Mouse (Mus musculus) liver, postnatal 0 days (tissue): ENCODE data around the gene Lipe. TPM values are rescaled to one million over a fixed set of nuclear protein-coding genes. Genes with fewer than 3 reads are reported as not detected.

ENCODE experiments used
- ATAC-seq: fragments of 200-750 bp; cut with Nextera tagmentation; 2 replicates; pipeline ENCODE4 v1.8.0; 2017; ENCODE audit warnings: mild to moderate bottlenecking, moderate library complexity
- DNase-seq: peaks from one replicate; pipeline ENCODE4 v3.0.0-alpha.2; 2016
- H3K27ac ChIP-seq: fragments of 300-500 bp; sonication (generic); 2 replicates; pipeline ENCODE4 v1.5.1; 2014; ENCODE audit warnings: antibody characterized with exemption, moderate library complexity, mild to moderate bottlenecking, low read depth
- H3K27me3 ChIP-seq: fragments of 300-500 bp; sonication (generic); 2 replicates; pipeline ENCODE4 v1.6.1; 2014; ENCODE audit warnings: low read length, control low read depth, mixed read lengths; ENCODE audit not compliant: insufficient read depth
- H3K36me3 ChIP-seq: fragments of 300-500 bp; sonication (generic); replicated peaks from 2 replicates; pipeline ENCODE4 v1.6.1; 2014; ENCODE audit warnings: mild to moderate bottlenecking, control low read depth, low read length, moderate library complexity, mixed read lengths; ENCODE audit not compliant: insufficient read depth
- H3K4me1 ChIP-seq: fragments of 300-500 bp; sonication (generic); 2 replicates; pipeline ENCODE4 v1.6.1; 2014; ENCODE audit warnings: antibody characterized with exemption, mild to moderate bottlenecking, control low read depth; ENCODE audit not compliant: insufficient read depth
- H3K4me2 ChIP-seq: fragments of 300-500 bp; sonication (generic); 2 replicates; pipeline ENCODE4 v1.6.1; 2014; ENCODE audit warnings: low read depth, mild to moderate bottlenecking, low read length, moderate library complexity, mixed read lengths
- H3K4me3 ChIP-seq: fragments of 300-500 bp; sonication (generic); 2 replicates; pipeline ENCODE4 v1.5.1; 2014; ENCODE audit warnings: low read depth, low read length
- H3K9ac ChIP-seq: fragments of 300-500 bp; sonication (generic); replicated peaks from 2 replicates; pipeline ENCODE4 v1.6.1; 2014; ENCODE audit warnings: mild to moderate bottlenecking, moderate library complexity
- H3K9me3 ChIP-seq: fragments of 300-500 bp; sonication (generic); 2 replicates; pipeline ENCODE4 v1.6.1; 2016; ENCODE audit warnings: mild to moderate bottlenecking, control low read depth, low read length, mixed read lengths
- CTCF ChIP-seq: sonication (generic); IDR thresholded peaks from 2 replicates; pipeline ENCODE4 v1.5.1; 2016; ENCODE audit warnings: antibody characterized with exemption, low read depth
- EP300 ChIP-seq: IDR thresholded peaks from 2 replicates; pipeline ENCODE4 v1.6.1; 2016; ENCODE audit warnings: antibody characterized with exemption, low read depth, mild to moderate bottlenecking
- WGBS: fragments of 180-500 bp; shearing (Covaris S2); extraction: QIAGEN DNeasy Blood & Tissue Kit; methylation state at CpG from one replicate; pipeline ENCODE4 v1.1.7; 2014; ENCODE audit not compliant: insufficient replicate concordance; 5-methylcytosine and 5-hydroxymethylcytosine counted together
- polyA plus RNA-seq: library from polyadenylated mRNA; unstranded; fragments of >200 nt; fragmentation: Nextera tagmentation; extraction: Ambion mirVana; gene quantifications from 2 replicates; pipeline ENCODE4 v1.2.1, GENCODE M21; 2015

Gene Lipe
- polyA plus RNA-seq, 1 experiment from 2014 or later = 5.5 TPM

DNA sequence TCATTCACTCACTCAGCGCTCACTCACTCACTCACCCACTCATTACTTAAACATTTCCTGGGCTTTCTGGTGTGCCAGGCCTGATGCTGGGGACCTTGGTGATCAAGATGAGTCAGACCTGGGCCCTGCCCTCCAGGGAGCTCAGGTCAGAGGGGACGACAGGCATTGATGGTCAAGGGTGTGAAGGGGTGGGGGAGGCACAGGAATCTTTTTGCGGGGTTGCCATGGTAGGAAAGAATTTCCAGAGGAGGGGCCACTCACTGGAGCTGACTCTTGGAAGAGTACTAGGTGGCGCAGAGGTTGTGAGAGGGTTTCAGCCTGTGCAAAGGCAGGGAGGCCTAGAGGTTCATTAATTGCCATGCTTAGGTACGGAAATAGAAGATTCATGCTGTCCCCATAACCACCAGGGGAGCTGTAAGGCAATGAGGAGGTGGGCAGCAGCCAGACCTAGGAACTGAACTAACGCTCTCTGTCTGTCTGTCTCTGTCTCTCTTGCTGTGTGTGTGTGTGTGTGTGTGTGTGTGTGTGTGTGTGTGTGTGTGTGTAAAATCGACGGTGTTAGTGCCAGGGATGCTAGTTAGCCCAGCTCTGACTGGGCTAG, 21.3 kb downstream of the Lipe start:
- WGBS = 62% methylated on average over 8 of the region's 8 CpGs
- Histone ChIP-seq H3K9me3 (no peaks in the 10 kb centered on the region), H3K36me3 (peaks cover 15% of the 10 kb centered on the region), H3K4me2 (peak overlapping the region; percentile 57; the same call in 1 of the 2 replicates), H3K9ac (no peak overlapping the region), H3K27me3 (no peaks in the 10 kb centered on the region), H3K27ac (no peak overlapping the region), H3K4me1 (peaks cover 15% of the 10 kb centered on the region), H3K4me3 (no peak overlapping the region; the same call in 1 of the 2 replicates)
- ATAC-seq (no peak), DNase-seq (no peak)
- TF ChIP-seq CTCF = peak; percentile 37
- TF ChIP-seq EP300 = no peak

DNA sequence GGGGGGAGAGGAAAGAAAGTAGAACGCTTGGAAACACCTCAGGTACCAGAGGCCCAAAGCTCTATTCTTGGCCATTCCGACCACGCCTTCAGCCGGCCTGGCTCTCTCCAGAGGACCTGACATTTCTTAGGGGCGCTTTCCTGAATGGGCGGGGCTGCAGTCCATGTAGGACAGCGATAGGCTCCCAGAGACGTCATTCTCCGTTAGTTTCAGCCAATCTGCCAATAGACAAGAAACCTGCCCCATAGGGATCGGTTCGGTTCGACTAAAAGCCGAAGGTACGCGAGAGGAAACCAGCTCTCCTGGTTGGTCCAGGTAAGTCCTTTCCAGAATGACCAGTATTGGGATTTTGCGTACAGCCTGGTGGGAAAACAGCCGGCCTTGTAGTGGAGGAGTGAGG, 22.0 kb downstream of the Lipe start:
- no peak overlapping the region for H3K27ac ChIP-seq
- peaks cover 10% of the 10 kb centered on the region for H3K36me3 ChIP-seq
- H3K9me3 ChIP-seq = no peaks in the 10 kb centered on the region
- TF ChIP-seq CTCF = no peak
- peak overlapping the region; percentile 57 for H3K4me2 ChIP-seq
- peak; percentile 73 for DNase-seq
- H3K4me1 ChIP-seq = peaks cover 15% of the 10 kb centered on the region
- peak; percentile 47 for ATAC-seq
- no peaks in the 10 kb centered on the region for H3K27me3 ChIP-seq
- WGBS = 11% methylated on average over 17 of the region's 17 CpGs
- H3K9ac ChIP-seq = no peak overlapping the region
- no peak overlapping the region; the same call in 1 of the 2 replicates for H3K4me3 ChIP-seq

DNA sequence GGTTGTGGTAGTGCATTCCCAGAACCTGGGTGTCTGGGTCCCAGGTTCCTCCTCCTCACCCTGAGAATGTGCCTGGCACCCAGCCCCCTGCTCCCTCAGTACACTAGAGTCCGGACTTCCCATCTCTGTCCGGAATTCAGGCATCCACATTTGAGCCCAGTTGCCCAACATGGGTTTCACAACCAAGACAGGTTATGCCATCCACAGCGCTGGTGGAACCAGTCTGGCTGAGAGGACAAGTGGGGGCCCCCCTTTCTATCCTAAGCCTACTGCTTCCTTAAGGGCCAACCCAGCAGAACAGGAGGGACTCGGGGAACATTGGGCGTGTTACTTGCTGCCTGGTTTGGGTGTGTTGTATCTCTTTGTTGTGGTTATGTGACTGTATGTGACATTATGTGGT, 26.1 kb downstream of the Lipe start:
- Histone ChIP-seq H3K4me3 (no peak overlapping the region), H3K27ac (no peak overlapping the region), H3K9me3 (no peaks in the 10 kb centered on the region), H3K27me3 (peaks cover 27% of the 10 kb centered on the region), H3K36me3 (no peaks in the 10 kb centered on the region), H3K9ac (no peak overlapping the region), H3K4me2 (no peak overlapping the region), H3K4me1 (peaks cover 3% of the 10 kb centered on the region; the same call in 1 of the 2 replicates)
- TF ChIP-seq EP300 (no peak), CTCF (no peak)
- DNase-seq = peak; percentile 61
- ATAC-seq = peak; percentile 28; the same call in 1 of the 2 replicates
- 60% methylated on average over 5 of the region's 5 CpGs for WGBS

DNA sequence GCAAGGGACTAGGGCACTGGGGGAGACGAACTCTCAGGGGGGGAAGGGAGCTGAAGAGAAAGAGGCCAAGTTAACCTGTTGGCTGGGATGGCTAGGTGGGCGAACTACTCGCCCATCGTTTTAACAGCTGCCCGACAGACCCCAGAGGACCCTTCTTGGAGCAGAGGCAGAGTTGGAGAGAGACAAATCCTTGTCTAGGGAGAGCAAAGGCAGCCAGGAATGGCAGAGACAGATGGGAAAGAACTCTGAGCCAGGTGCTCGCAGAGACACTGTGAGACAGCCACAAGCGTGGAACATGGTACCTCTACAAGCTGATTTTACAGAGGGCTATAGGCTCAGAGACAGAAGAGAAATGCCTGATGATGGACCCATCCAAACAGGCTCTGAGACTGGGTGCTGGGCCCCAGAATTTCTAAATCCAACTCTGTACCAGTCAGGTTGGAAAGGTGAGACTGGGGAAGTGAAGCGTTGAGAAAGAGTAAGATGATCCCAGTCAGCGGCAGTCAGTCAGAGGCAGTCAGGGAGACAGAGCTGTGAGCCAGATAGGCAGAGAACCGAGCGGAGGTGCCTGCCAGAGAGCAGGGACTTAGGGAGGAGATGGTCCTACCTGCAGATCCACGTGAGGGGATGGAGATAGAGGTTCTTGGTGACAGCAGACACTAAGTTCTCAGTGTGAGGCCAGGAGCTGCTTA, 29.3 kb downstream of the Lipe start, which contains the start of gene Cnfn:
Gene Cnfn (minus strand): TSS at position 667 of the 692 bp plus-strand sequence.
- TF ChIP-seq EP300 (no peak), CTCF (no peak)
- ATAC-seq (no peak), DNase-seq (no peak)
- WGBS = 47% methylated on average over 12 of the region's 12 CpGs
- Histone ChIP-seq H3K9ac (no peak within 1 kb of the TSS), H3K36me3 (no peaks in the 10 kb centered on the region), H3K27me3 (peaks cover 44% of the 10 kb centered on the region), H3K4me1 (no peaks in the 10 kb centered on the region), H3K4me3 (no peak within 1 kb of the TSS), H3K4me2 (no peak within 1 kb of the TSS), H3K27ac (no peak within 1 kb of the TSS), H3K9me3 (no peaks in the 10 kb centered on the region)

DNA sequence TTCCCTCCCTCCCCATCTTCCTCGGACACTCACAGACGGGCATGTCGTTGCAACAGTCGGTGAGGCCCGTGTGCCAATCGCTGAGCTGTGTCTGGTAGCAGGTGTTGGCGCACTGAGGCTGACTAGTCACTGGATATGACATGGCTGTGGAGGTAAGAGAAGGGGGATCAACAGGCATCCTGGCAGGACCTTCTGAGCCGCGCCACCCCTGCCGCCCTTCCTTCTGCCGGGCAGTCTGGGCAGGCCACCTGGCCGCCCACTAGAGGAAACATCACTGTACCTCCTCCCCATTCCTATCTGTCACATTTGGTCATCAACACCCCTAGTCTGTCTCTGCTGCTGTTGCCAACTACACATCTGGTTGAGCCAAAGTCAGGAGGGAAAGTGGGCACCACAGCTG, 30.2 kb downstream of the Lipe start:
- Histone ChIP-seq H3K36me3 (no peaks in the 10 kb centered on the region), H3K4me3 (no peak overlapping the region), H3K4me1 (no peaks in the 10 kb centered on the region), H3K27me3 (peaks cover 44% of the 10 kb centered on the region), H3K4me2 (no peak overlapping the region), H3K9ac (no peak overlapping the region), H3K27ac (no peak overlapping the region), H3K9me3 (no peaks in the 10 kb centered on the region)
- TF ChIP-seq EP300 = no peak
- no peak for TF ChIP-seq CTCF
- ATAC-seq (no peak), DNase-seq (no peak)
- WGBS = 30% methylated on average over 12 of the region's 12 CpGs

- H3K27ac ChIP-seq = no peak overlapping the region
- no peak for TF ChIP-seq EP300
- TF ChIP-seq CTCF = peak; percentile 55
- H3K9me3 ChIP-seq = no peaks in the 10 kb centered on the region
- H3K27me3 ChIP-seq = peaks cover 44% of the 10 kb centered on the region
- H3K4me2 ChIP-seq = 0 out of 2 replicates have a peak overlapping the region, but pooled peaks have one; percentile 26
- no peak overlapping the region for H3K4me3 ChIP-seq
- H3K9ac ChIP-seq = no peak overlapping the region
- H3K4me1 ChIP-seq = no peaks in the 10 kb centered on the region
- 2% methylated on average over 33 of the region's 33 CpGs for WGBS
- H3K36me3 ChIP-seq = no peaks in the 10 kb centered on the region
- ATAC-seq (no peak), DNase-seq (no peak)
Measured at GRCm38 (mm10) chr7:25367632-25368293, 30.7 kb downstream of the Lipe start.
